Mouse (Mus musculus) liver, embryonic 16.5 days (tissue): ENCODE data around the gene Cep63. TPM values are rescaled to one million over a fixed set of nuclear protein-coding genes. Genes with fewer than 3 reads are reported as not detected.

ENCODE experiments used
- ATAC-seq: fragments of 200-750 bp; cut with Nextera tagmentation; 2 replicates; pipeline ENCODE4 v1.8.0; 2017; ENCODE audit warnings: low read depth, mild to moderate bottlenecking, moderate number of reproducible peaks, moderate library complexity
- H3K27ac ChIP-seq: fragments of 300-500 bp; sonication (generic); 2 replicates; pipeline ENCODE4 v1.5.1; 2014; ENCODE audit warnings: mild to moderate bottlenecking, low read length
- H3K27me3 ChIP-seq: fragments of 300-500 bp; sonication (generic); 2 replicates; pipeline ENCODE4 v1.6.1; 2014; ENCODE audit warnings: low read depth, low read length, mixed read lengths; ENCODE audit not compliant: control insufficient read depth, insufficient read depth
- H3K36me3 ChIP-seq: fragments of 300-500 bp; sonication (generic); 2 replicates; pipeline ENCODE4 v1.6.1; 2014; ENCODE audit warnings: mild to moderate bottlenecking; ENCODE audit not compliant: control insufficient read depth, insufficient read depth
- H3K4me1 ChIP-seq: fragments of 300-500 bp; sonication (generic); 2 replicates; pipeline ENCODE4 v1.6.1; 2014; ENCODE audit warnings: low read depth, low read length, mixed read lengths; ENCODE audit not compliant: control insufficient read depth
- H3K4me2 ChIP-seq: fragments of 300-500 bp; sonication (generic); 2 replicates; pipeline ENCODE4 v1.6.1; 2014; ENCODE audit warnings: low read depth, low read length, mixed read lengths
- H3K4me3 ChIP-seq: fragments of 300-500 bp; sonication (generic); 2 replicates; pipeline ENCODE4 v1.5.1; 2014; ENCODE audit warnings: low read depth, mild to moderate bottlenecking, low read length
- H3K9ac ChIP-seq: fragments of 300-500 bp; sonication (generic); 2 replicates; pipeline ENCODE4 v1.6.1; 2014; ENCODE audit warnings: low read depth, low read length
- H3K9me3 ChIP-seq: fragments of 300-500 bp; sonication (generic); replicated peaks from 2 replicates; pipeline ENCODE4 v1.6.1; 2016; ENCODE audit warnings: low read length; ENCODE audit not compliant: control insufficient read depth
- WGBS: fragments of 180-500 bp; shearing (Covaris S2); extraction: QIAGEN DNeasy Blood & Tissue Kit; methylation state at CpG from one replicate; pipeline ENCODE4 v1.1.7; 2014; ENCODE audit not compliant: insufficient replicate concordance; 5-methylcytosine and 5-hydroxymethylcytosine counted together
- polyA plus RNA-seq: library from polyadenylated mRNA; unstranded; fragments of >200 nt; fragmentation: Nextera tagmentation; extraction: Ambion mirVana; gene quantifications from 2 replicates; pipeline ENCODE4 v1.2.1, GENCODE M21; 2015

Gene Cep63
- polyA plus RNA-seq, 1 experiment from 2014 or later, result 15.9 TPM

- Histone ChIP-seq H3K9ac (no peak overlapping the region), H3K27me3 (no peaks in the 10 kb centered on the region), H3K4me2 (no peak overlapping the region), H3K27ac (no peak overlapping the region), H3K36me3 (no peaks in the 10 kb centered on the region; the same call in 1 of the 2 replicates), H3K9me3 (no peaks in the 10 kb centered on the region), H3K4me1 (peaks cover 24% of the 10 kb centered on the region), H3K4me3 (no peak overlapping the region)
- ATAC-seq, result no peak
- WGBS, result 74% methylated on average over 7 of the region's 7 CpGs
These were observed 2.8 kb downstream of the Cep63 start for GRCm38 (mm10) chr9:102623581-102623980.

GRCm38 (mm10) chr9:102622876-102623275 lies 3.5 kb downstream of the Cep63 start:
- 70% methylated on average over 6 of the region's 6 CpGs for WGBS
- Histone ChIP-seq H3K4me2 (no peak overlapping the region), H3K36me3 (no peaks in the 10 kb centered on the region; the same call in 1 of the 2 replicates), H3K4me3 (no peak overlapping the region), H3K27ac (no peak overlapping the region), H3K9ac (no peak overlapping the region), H3K27me3 (no peaks in the 10 kb centered on the region), H3K4me1 (peaks cover 22% of the 10 kb centered on the region), H3K9me3 (no peaks in the 10 kb centered on the region)
- ATAC-seq, result no peak

GRCm38 (mm10) chr9:102622192-102622857 lies 4.0 kb downstream of the Cep63 start:
- WGBS, result 30% methylated on average over 5 of the region's 5 CpGs
- H3K27ac ChIP-seq, result no peak overlapping the region
- H3K4me3 ChIP-seq, result no peak overlapping the region
- no peak for ATAC-seq
- H3K4me2 ChIP-seq, result no peak overlapping the region
- no peak overlapping the region for H3K9ac ChIP-seq
- H3K27me3 ChIP-seq, result no peaks in the 10 kb centered on the region
- H3K9me3 ChIP-seq, result no peaks in the 10 kb centered on the region
- peaks cover 16% of the 10 kb centered on the region for H3K4me1 ChIP-seq
- H3K36me3 ChIP-seq, result no peaks in the 10 kb centered on the region; the same call in 1 of the 2 replicates

- H3K4me2 ChIP-seq, result no peak overlapping the region
- H3K4me3 ChIP-seq, result no peak overlapping the region
- H3K27me3 ChIP-seq, result no peaks in the 10 kb centered on the region
- WGBS, result 40% methylated on average over 5 of the region's 5 CpGs
- peaks cover 11% of the 10 kb centered on the region for H3K4me1 ChIP-seq
- H3K9me3 ChIP-seq, result no peaks in the 10 kb centered on the region
- no peak overlapping the region for H3K9ac ChIP-seq
- no peaks in the 10 kb centered on the region; the same call in 1 of the 2 replicates for H3K36me3 ChIP-seq
- ATAC-seq, result no peak
- H3K27ac ChIP-seq, result no peak overlapping the region
These were observed 4.9 kb downstream of the Cep63 start for GRCm38 (mm10) chr9:102621385-102621784.

GRCm38 (mm10) chr9:102616267-102616666 lies 10.1 kb downstream of the Cep63 start:
- WGBS, result 69% methylated on average over 9 of the region's 9 CpGs
- Histone ChIP-seq H3K27me3 (no peaks in the 10 kb centered on the region), H3K4me1 (no peaks in the 10 kb centered on the region), H3K36me3 (peaks cover 10% of the 10 kb centered on the region), H3K4me2 (no peak overlapping the region), H3K4me3 (no peak overlapping the region), H3K27ac (no peak overlapping the region), H3K9me3 (no peaks in the 10 kb centered on the region), H3K9ac (no peak overlapping the region)
- no peak; the same call in 1 of the 2 replicates for ATAC-seq

GRCm38 (mm10) chr9:102615071-102615470 lies 11.3 kb downstream of the Cep63 start:
- no peak for ATAC-seq
- Histone ChIP-seq H3K9ac (no peak overlapping the region), H3K4me2 (no peak overlapping the region), H3K4me1 (no peaks in the 10 kb centered on the region), H3K9me3 (no peaks in the 10 kb centered on the region), H3K27me3 (no peaks in the 10 kb centered on the region), H3K36me3 (peaks cover 13% of the 10 kb centered on the region), H3K27ac (no peak overlapping the region), H3K4me3 (no peak overlapping the region)
- 65% methylated on average over 3 of the region's 3 CpGs for WGBS

GRCm38 (mm10) chr9:102609221-102609620 lies 17.1 kb downstream of the Cep63 start:
- no peaks in the 10 kb centered on the region for H3K27me3 ChIP-seq
- peaks cover 13% of the 10 kb centered on the region for H3K36me3 ChIP-seq
- H3K4me3 ChIP-seq, result no peak overlapping the region
- H3K4me2 ChIP-seq, result no peak overlapping the region
- H3K4me1 ChIP-seq, result no peaks in the 10 kb centered on the region
- H3K9me3 ChIP-seq, result no peaks in the 10 kb centered on the region
- no peak overlapping the region for H3K9ac ChIP-seq
- no peak overlapping the region for H3K27ac ChIP-seq
- 75% methylated on average over 3 of the region's 3 CpGs for WGBS
- ATAC-seq, result no peak

GRCm38 (mm10) chr9:102607471-102607870 lies 18.9 kb downstream of the Cep63 start:
- Histone ChIP-seq H3K36me3 (peaks cover 8% of the 10 kb centered on the region), H3K9me3 (no peaks in the 10 kb centered on the region), H3K4me2 (no peak overlapping the region), H3K4me3 (no peak overlapping the region), H3K27ac (no peak overlapping the region), H3K27me3 (no peaks in the 10 kb centered on the region), H3K9ac (no peak overlapping the region), H3K4me1 (no peaks in the 10 kb centered on the region)
- WGBS, result 71% methylated on average over 5 of the region's 5 CpGs
- no peak for ATAC-seq

GRCm38 (mm10) chr9:102605162-102605561 lies 21.2 kb downstream of the Cep63 start:
- Histone ChIP-seq H3K9me3 (no peaks in the 10 kb centered on the region), H3K36me3 (peaks cover 6% of the 10 kb centered on the region), H3K27ac (no peak overlapping the region), H3K27me3 (no peaks in the 10 kb centered on the region), H3K9ac (no peak overlapping the region), H3K4me3 (no peak overlapping the region), H3K4me1 (no peaks in the 10 kb centered on the region), H3K4me2 (no peak overlapping the region)
- ATAC-seq, result no peak
- 86% methylated on average over 6 of the region's 6 CpGs for WGBS
